Mouse (Mus musculus) MEL-GATA-1-ER (cell line): ENCODE measurements around the gene Otud7b.

Source experiments
- DNase-seq: peaks from one replicate; pipeline ENCODE4 v3.0.0-alpha.2; 2012; ENCODE audit warnings: low read depth; ENCODE audit errors: extremely low read depth

Gene Otud7b

DNA sequence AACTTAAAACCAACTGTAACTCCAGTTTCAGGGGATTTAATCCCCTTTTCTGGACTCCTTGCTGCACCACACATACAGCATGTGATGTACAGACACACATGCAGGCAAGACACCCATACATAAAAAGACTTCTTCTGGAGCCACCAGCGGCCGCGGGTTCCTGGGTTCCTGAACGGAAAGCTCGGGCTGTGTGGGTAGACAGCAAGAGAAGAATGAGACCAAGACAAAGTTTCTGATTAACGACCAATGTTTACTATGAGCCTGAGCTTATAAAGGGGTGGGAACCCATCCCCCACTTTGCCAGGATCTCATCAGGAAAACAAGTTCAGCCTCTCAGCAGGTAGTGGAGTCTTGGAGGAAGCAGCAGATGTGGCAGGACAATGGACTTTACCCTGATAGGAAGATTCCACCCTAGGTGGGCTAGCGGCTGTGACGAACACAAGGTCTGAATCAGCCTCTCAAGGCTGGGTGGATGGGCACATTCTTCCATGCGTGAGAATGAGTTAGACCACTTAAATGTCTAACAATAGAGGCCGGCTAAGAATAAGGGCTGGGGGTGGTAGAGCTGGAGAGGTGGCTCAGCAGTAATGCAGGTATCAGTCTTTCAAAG, 20.1 kb upstream of the Otud7b start:
- DNase-seq: no peak

DNA sequence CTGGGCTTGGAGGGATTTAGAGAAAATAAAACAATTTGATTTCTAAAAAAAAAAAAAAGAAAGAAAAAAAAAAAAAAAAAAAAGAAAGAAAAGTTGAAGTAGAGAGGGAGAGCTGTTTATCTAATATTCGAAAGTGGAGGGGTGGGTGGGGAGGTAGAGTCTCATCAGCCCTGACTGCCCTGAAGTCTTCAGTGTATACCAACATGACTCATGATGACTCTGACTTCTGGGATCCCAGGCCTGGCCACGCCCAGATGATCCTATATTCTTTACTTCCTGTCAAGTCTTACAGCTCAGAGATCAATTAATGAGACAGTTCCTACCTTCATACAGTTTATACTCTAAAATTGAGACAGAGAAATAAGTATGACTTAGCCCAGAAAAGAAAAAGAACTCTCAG, 17.1 kb upstream of the Otud7b start:
- no peak for DNase-seq

DNA sequence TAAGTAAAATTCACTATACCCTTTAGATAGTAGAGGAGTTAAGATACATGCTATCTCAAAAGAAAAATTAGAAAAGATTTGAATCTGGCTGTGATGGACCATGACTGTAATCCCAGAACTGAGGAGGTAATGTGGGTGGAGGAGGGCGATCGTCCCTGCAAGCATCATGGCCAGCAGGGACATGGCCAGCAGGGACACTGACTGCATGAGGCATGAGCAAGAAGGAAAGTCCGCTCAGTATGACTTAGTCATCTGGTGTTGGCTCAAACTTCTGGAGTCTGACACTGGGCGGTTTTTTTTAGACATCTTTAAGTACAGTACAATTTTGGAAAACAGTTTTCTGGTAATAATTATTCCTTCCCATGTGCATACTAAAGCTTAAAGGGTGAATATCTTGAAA, 16.5 kb upstream of the Otud7b start:
- no peak for DNase-seq

DNA sequence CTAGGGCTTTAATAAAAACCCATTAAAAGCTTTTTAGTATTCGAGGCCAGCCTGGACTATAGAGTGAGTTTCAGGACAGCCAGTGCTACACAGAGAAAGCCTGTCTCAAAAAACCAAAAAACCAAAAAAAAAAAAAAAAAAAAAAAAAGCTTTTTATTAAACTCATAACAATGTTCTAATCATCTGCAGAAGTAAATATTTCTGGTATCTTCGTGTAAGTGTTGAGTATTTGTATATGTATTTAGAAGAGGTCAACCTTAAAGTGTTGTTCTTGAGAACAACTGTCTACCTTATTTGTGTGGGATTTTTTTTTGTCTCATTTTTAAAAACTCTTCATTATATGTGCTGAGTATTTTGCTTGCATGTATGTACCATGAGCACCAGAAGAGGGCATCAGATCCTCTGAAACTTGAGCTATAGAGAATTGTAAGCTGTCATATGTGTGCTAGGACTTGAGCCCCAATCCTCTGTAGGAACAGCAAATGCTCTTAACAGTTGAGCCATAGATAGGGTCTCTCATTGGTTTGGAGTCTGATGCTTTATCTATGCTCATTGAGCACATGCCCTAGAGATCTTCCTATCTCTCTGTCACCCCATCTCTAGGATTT, 14.3 kb upstream of the Otud7b start:
- DNase-seq: peak; percentile 77

DNA sequence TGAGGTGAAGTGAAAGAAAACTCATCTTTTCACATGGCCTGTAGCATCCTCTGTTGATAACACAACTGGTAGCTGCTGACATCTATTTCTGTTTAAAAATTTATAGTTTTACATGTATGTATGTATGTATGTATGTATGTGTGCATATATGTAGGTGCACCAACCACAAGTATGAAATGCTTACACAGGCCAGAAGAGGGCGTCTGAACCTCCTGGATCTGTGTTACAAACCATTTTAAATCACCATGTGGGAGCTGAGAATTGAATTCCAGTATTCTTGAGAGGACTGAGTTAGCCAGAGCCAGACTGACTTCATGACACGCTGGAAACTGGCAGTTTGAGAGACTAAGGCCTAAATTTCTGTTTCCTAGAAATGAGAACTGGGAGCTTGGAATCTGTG, 13.2 kb upstream of the Otud7b start:
- DNase-seq: no peak

DNA sequence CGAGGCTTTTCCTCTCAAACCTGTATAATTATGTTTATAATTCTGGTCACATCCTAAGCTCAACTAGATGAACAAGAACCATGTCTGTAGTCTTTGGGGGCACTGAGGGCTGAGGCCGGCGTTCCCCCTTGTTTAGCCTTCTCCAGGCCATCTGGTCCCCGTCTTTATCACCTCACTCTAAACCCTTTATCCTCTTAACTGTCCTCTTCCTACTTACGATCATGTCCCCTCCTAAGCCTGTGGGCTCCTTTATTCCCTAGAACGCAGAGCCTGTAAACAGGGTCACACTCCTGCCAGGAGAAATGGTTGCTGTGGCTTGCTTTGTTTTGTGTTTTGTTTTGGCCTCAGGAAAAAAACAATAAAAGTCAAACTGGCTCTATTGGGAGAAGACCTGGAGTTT, 12.4 kb upstream of the Otud7b start:
- DNase-seq: no peak

DNA sequence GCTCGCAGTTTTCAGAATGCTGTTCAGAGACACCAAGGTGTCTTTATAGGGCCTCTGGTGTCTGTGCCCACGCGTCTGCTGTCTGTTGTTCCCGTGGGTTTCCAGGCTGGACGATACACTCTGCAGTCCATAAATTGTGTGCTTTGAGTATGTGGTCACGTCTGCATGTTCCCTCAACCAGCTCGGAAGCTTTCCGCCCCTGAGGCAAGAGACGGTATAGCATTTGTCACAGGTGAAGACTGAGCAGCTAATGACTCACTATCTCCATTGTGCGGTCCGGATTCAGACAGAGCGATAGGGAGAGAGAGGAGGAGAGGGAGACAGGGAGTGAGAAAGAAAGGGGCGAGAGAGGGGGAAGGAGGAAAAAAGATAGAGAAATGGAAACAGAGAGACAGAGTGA, 10.8 kb upstream of the Otud7b start:
- peak; percentile 31 for DNase-seq

DNA sequence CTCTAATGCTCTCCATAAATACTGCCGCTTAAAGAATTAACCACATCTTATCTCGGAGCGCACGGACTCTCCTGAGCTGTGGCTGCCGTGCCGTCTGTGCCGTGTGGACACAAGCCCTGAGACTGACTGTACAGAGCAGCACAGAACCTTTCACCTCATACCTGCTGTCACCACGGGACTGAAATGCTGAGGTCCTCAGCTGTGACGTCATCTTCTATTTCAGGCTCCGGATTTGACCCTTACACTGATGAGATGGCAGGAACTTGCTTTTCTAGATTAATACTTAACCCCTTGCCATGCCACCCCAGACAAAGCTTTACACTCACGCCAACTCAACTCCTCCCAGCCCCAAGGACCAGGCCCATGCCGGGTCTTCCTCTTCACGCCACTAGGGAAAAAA, 10.1 kb upstream of the Otud7b start:
- DNase-seq: peak; percentile 48

DNA sequence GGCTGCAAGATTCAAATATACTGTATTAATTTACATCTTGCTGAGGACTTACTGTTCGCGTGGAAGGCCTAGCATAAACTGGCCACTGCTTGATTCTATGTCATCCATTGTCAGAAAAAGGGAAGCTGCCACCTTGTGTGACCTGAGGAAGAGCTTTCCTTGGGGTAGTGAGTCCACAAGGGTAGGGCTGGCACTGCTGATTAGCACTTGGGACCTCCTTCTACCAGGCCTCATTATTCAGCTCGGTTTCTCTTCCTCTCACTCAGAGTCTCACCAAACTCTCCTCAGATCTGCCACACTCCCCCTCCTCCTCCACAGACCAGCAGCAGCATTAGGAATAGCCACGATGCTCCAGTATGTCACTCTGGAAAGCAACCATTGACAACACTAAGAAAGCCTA, 6.2 kb upstream of the Otud7b start:
- DNase-seq: peak; percentile 40

DNA sequence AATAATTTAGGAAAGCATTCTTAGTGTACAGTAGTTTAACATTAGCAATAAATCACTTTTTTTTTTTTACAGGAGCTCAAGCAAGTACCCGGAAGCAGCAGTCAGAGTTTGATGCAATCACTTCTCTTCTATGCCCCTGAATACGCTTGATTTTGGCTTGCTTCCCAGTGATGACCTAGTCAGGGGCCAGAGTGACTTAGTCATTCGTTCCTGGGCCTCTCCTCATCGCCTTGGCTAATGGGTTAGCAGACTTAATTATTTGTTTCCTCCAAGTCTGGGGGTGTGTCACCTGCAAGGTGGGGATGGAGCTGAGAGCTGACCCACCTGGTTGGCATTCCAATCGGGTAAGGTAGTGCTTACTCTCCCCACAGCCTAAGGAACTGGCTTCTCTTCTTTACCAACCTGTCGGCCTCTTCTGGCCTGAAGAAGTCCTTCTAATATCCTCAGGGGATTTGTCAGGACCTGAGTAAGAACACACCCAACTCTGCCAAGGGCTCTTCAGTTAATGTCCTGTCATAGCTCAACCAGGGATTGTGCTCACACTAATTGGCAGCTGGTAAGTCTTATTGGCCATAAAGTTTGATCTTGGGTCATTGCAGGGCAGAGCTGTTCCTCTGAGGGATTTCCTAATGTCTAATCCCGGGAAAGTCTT, 5.6 kb upstream of the Otud7b start:
- peak; percentile 46 for DNase-seq

DNA sequence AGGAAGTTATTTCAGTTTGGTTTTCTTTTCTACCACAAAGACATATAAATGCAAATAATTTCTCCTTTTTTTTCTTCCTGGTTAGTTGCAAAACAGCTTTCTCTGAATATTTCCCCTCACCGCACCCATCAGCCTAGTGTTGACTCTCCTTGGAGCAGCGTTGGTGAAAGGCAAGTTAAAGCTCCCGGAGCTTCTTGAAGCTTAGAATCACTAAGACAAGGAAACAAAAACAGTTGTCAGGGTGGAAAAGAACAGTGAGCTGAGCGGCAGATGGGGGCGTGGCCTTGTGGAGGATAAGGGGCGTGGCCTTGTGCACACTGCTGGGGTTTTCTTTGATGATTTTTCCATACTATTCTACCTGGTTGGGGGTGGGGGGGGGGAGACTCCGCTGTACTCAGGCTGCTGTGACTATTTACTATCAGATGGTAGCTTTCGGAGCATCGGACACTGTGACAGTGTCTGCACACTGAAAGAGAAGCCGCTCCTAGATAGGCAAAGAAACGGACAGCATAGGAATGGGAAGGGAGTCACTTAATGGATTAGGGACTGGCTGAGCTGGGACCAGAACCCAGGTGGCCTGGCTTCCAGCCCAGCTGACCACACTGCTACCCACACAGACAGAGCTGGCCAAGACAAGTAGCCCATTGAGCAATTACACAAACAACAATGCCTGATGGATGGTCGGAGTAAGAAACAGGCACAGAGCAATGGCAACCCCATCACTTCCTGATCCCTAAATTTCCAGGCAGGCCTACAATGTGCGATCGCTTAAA, 2.0 kb upstream of the Otud7b start:
- DNase-seq: peak; percentile 66

DNA sequence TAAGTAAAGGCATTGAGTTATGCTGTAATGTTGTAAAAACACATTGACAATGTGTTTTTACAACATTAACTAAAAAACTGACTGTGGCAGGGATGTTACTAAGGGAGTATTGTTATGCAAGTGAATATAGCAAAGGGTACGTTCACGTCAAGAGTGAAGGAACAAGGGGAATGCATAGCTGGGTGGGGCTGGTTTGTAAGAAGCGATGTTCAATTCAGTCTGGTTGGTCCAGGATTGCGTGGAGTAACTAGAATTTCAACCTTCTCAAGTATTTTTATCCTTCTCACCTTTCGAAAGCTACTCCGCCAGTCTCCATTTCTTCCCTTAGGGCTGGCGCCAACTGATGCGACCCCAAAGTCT, 446 bp upstream of the Otud7b start:
- DNase-seq: peak; percentile 59

DNA sequence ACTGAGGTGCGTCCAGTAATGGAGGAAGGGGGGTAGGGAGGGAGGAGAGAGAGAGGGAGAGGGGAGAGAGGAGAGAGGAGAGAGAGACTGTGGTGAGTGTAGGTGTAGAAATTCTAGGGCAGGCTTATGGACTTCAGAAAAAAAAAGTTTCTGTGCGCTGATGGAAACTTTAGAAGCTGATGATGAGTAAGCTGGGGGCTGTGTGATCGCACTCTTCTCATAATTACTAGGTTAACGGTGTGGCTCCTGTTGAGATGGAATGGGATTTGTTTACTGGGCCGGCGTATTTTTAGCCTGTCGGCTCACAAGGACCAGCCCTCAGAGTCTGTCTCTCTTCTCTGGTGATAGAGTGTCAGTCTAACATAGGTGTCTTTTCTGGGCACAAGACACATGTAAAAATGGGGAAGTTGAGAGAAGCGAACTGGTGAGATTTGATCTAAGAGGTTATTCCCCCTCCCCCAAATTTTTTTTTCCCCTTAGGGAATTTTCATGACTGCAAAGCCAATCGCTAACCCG, 963 bp downstream of the Otud7b start:
- peak; percentile 87 for DNase-seq

DNA sequence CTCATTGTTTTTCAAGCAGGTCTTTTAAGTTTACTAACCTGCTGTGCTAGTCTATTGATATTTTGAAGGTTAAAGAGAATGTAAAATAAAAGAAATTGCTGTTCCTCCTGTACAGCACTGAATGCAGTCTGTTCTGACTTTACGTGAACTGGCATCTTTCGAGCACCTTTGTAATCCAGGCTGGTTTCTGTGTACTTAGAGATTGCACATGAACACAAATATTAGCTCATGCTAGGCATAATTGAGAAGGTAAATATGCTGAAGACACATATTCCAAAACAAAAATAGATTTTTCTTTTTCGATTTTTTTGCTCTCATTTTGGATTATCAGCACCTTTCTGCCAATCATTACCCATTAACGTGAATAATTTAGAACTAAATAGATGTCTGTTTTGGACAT, 1.8 kb downstream of the Otud7b start:
- DNase-seq: no peak

DNA sequence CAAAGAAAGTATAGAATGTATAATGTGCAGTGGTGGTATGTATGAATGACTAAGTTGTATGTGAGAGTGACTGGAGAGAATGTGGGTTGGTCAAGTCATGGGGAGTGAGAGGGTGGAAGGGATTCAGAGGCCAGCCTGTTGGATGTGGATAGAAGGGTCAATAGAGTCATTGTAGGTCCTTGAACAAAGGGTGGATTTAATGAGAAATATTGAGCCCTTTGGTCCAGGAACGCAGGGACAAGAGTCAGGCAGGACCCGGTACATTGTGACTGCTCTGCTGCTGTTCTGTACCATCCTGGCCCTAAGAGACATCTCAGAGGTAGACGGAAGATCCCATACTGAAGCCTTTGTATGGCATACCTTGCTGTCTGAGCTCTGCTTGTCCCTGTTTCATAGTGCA, 4.0 kb downstream of the Otud7b start:
- DNase-seq: no peak

DNA sequence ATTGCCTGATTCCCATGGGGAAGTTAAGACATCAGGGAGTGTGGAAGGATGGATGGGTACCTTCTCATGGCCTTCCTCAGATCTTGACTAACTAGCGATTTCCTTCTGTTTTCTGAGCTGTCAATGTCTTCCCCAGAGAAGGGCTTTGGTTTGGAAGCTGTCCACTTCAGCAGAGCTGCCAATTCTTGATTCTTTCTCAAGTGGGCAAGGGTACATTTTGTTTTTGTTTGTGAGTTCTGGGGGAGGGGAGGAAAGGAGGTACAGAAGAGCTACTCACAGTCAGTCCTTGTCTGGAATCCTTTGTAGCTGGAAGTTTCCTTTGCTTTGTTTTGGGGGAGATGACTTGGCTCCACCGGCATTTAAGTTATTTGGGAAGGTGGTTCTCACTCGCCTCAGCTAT, 8.9 kb downstream of the Otud7b start:
- no peak for DNase-seq

DNA sequence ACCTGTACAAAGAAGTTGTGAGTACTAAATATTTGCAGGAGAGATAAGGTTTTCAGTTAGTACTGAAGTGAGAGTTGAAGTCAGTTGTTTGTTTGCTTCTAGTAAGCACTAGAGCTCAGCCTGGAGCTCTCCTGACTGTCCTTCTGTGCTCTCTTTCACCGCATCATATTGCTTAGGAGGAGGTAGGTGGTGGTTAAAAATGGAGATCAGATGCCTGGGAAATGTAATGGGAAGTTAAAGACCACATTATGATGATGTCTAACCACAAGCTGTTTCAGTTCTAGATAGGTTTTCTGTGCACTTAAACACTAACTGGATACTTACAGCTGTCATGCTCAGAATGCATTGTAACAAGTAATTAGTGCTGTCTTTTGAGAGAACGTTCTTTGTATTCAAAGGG, 13.8 kb downstream of the Otud7b start:
- DNase-seq: peak; percentile 44

DNA sequence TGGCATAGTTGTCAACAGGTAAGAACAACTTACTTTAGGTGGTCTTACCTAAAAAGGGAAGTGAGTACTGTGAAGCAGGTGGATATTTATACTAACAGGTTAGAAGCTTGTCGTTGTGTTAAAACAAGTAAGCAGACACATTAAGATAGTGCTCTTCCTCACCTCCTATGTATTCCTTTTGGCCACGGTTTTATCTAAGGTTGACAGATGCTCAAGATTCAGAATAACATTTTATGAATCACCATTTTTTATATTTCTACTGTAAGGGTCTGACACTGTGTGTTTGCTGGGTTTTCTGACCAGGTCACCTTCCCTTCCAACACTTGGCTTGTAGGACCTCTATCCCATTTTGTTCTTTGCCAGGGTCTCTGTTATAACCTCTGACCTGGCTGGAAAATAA, 14.4 kb downstream of the Otud7b start:
- no peak for DNase-seq

DNA sequence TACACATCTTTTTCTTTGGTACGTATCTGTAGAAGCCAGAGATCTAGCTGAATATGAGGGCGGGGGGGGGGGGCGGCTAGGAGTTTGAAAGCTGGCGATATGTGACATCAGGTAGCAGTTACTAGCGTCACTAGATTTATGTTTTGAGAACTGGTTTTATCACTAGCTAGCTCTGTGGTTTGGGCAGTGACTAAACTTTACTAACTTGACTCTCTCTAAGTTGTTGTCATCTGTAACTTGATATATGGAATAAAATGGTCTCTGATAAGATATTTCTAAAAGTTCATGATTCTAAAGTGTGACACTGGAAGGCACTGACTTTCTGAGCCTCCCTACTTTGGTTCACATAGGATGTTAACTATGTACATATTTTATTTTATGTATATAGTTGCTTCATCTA, 19.9 kb downstream of the Otud7b start:
- DNase-seq: no peak

DNA sequence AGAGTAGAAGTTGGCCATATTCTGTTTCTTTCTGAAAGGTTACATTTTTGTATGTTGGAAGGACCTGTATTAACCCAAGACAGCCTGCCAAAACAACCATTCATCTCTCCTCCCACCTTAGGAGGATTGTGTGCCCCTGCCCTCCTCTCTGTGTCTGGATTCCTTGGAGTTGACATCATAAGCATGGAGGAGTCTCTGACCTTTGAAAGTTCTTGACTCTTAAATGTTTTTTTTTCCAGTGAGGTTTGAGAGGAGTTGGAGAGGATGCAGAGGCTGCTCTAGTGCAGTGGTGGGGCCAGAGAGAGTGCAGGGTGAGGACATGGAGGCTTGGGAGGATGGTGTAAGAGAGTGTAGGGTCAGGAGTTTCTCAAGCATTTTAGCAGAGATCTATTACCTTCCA, 23.8 kb downstream of the Otud7b start:
- no peak for DNase-seq

DNA sequence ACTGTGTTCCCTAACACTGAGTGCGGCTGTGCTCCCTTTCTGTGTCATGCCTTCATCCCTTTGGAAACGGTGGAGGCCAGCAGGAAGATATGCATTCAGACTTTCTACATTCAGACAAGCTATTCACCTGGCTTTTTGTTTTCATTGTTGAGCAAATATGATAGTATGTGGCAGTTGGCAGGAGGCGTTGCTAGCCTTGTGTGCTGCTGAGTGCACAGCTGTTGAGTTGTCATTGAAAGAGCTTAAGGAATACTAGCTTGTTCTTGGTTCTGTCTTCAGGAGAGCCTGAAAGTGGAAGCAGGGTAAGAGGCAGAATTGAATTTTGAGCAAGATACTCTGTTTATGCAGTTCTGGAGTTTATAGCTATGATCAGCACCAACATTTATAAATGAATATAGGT, 28.2 kb downstream of the Otud7b start:
- no peak for DNase-seq

DNA sequence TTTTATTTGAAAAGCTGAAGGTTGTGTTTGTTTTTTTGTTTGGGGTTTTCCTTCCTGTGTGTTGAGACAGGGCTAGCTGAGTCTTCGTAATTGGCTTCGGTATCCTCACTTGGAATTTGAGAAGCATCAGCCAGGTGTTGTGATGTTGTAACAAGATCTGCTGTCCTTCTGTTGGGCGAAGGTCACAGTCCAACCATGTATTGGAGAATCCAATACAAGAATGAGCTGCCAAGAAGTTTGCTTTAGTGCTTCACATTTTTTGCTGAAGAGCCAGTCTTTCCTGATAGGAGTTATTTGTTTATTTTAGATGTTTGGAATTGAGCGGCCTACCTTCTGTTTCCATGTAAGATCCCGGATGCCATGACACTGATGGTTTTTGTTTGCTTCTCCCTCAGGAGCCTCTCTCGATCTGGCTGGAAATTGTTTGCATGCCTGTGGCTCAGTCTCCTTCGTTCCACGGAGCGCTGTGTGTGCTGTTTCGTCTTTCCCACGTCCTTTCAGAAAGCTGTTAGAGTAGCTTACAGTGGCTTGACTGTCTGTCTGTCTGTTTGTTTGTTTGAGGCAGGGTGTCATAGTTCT, 29.1 kb downstream of the Otud7b start:
- DNase-seq: no peak
